Mouse (Mus musculus) embryonic facial prominence, embryonic 11.5 days (tissue): Measurements from ENCODE around the gene H1f0. TPM values are rescaled to one million over a fixed set of nuclear protein-coding genes. Genes with fewer than 3 reads are reported as not detected.

Experiments
- ATAC-seq: fragments of 200-750 bp; cut with Nextera tagmentation; replicated peaks from 2 replicates; pipeline ENCODE4 v1.8.0; 2017; ENCODE audit warnings: low read depth; ENCODE audit not compliant: insufficient number of reproducible peaks, low FRiP score, low TSS enrichment
- DNase-seq: peaks from one replicate; pipeline ENCODE4 v3.0.0-alpha.2; 2015; ENCODE audit warnings: low spot score
- H3K27ac ChIP-seq: fragments of 300-500 bp; sonication (generic); replicated peaks from 2 replicates; pipeline ENCODE4 v1.5.1; 2014; ENCODE audit warnings: mild to moderate bottlenecking, low read depth, low read length, control low read depth
- H3K27me3 ChIP-seq: fragments of 300-500 bp; sonication (generic); 2 replicates; pipeline ENCODE4 v1.6.1; 2014; ENCODE audit warnings: mild to moderate bottlenecking, low read length, moderate library complexity, mixed read lengths; ENCODE audit not compliant: control insufficient read depth, insufficient read depth
- H3K36me3 ChIP-seq: fragments of 300-500 bp; sonication (generic); replicated peaks from 2 replicates; pipeline ENCODE4 v1.6.1; 2014; ENCODE audit warnings: low read depth, mild to moderate bottlenecking, low read length, moderate library complexity, mixed read lengths; ENCODE audit not compliant: control insufficient read depth, insufficient read depth
- H3K4me1 ChIP-seq: fragments of 300-500 bp; sonication (generic); 2 replicates; pipeline ENCODE4 v1.6.1; 2014; ENCODE audit warnings: low read length, mixed read lengths; ENCODE audit not compliant: control insufficient read depth, insufficient read depth
- H3K4me2 ChIP-seq: fragments of 300-500 bp; sonication (generic); 2 replicates; pipeline ENCODE4 v1.6.1; 2014; ENCODE audit warnings: low read depth, mild to moderate bottlenecking, control low read depth, low read length, moderate library complexity
- H3K4me3 ChIP-seq: fragments of 300-500 bp; sonication (generic); 2 replicates; pipeline ENCODE4 v1.5.1; 2014; ENCODE audit warnings: low read depth, low read length, control low read depth
- H3K9ac ChIP-seq: fragments of 300-500 bp; sonication (generic); replicated peaks from 2 replicates; pipeline ENCODE4 v1.6.1; 2014; ENCODE audit warnings: mild to moderate bottlenecking, control low read depth, low read length
- H3K9me3 ChIP-seq: fragments of 300-500 bp; sonication (generic); replicated peaks from 2 replicates; pipeline ENCODE4 v1.6.1; 2016; ENCODE audit warnings: mild to moderate bottlenecking, low read length, inconsistent platforms, mixed read lengths; ENCODE audit not compliant: control insufficient read depth
- WGBS: fragments of 180-500 bp; shearing (Covaris S2); extraction: QIAGEN DNeasy Blood & Tissue Kit; methylation state at CpG from one replicate; pipeline ENCODE4 v1.1.7; 2014; 5-methylcytosine and 5-hydroxymethylcytosine counted together
- polyA plus RNA-seq: library from polyadenylated mRNA; unstranded; fragments of >200 nt; fragmentation: Nextera tagmentation; extraction: Ambion mirVana; gene quantifications from 2 replicates; pipeline ENCODE4 v1.2.1, GENCODE M21; 2014

The H1f0 gene
- polyA plus RNA-seq, 1 experiment from 2014 or later = 326 TPM

DNA sequence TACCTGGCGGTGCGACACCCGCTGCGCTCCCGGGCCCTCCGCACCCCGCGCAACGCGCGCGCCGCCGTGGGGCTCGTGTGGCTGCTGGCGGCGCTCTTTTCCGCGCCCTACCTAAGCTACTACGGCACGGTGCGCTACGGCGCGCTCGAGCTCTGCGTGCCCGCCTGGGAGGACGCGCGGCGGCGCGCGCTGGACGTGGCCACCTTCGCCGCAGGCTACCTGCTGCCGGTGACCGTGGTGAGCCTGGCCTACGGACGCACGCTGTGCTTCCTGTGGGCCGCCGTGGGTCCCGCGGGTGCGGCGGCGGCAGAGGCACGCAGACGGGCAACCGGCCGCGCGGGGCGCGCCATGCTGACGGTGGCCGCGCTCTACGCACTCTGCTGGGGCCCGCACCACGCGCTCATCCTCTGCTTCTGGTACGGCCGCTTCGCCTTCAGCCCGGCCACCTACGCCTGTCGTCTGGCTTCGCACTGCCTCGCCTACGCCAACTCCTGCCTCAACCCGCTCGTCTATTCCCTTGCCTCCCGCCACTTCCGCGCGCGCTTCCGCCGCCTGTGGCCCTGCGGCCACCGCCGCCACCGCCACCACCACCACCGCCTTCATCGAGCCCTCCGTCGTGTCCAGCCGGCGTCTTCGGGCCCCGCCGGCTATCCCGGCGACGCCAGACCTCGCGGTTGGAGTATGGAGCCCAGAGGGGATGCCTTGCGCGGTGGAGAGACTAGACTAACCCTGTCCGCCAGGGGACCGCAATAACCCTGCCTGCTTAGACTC lies 14.7 kb downstream of the H1f0 start:
- ATAC-seq (no peak), DNase-seq (peak; percentile 52)
- peak overlapping the region; percentile 55 for H3K4me3 ChIP-seq
- H3K9ac ChIP-seq = peak overlapping the region; percentile 55
- no peaks in the 10 kb centered on the region for H3K9me3 ChIP-seq
- peak overlapping the region; percentile 99 for H3K4me2 ChIP-seq
- WGBS = under 1% methylated on average over 82 of the region's 105 CpGs
- peaks cover 34% of the 10 kb centered on the region for H3K27me3 ChIP-seq
- H3K36me3 ChIP-seq = no peaks in the 10 kb centered on the region
- peaks cover 4% of the 10 kb centered on the region for H3K4me1 ChIP-seq
- no peak overlapping the region for H3K27ac ChIP-seq

DNA sequence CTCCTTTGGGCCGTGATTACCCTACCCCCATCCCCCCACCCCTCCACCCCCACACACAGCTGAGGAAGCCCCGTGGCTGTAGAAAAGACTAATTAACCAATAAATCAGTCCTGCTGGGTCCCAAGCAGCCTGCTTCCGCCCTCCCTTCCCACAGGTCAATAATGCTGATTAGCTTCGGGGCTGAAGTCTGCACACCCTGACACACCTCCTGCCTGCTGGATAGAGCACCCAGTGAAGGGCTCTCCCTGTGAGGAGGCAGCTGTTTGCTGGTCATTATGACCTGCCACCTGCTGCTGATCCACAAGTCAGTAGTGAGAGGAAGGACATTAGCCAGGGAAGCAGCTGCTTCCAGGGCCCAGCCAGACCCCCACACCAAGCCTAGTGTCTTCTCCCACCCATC lies 16.6 kb downstream of the H1f0 start:
- DNase-seq (no peak), ATAC-seq (0 out of 2 replicates have a peak, but pooled peaks have one; percentile 18)
- 11% methylated on average over 4 of the region's 4 CpGs for WGBS
- Histone ChIP-seq H3K9me3 (no peaks in the 10 kb centered on the region), H3K36me3 (no peaks in the 10 kb centered on the region), H3K9ac (no peak overlapping the region), H3K27me3 (peaks cover 34% of the 10 kb centered on the region), H3K27ac (no peak overlapping the region), H3K4me1 (peaks cover 4% of the 10 kb centered on the region), H3K4me2 (no peak overlapping the region), H3K4me3 (no peak overlapping the region)

DNA sequence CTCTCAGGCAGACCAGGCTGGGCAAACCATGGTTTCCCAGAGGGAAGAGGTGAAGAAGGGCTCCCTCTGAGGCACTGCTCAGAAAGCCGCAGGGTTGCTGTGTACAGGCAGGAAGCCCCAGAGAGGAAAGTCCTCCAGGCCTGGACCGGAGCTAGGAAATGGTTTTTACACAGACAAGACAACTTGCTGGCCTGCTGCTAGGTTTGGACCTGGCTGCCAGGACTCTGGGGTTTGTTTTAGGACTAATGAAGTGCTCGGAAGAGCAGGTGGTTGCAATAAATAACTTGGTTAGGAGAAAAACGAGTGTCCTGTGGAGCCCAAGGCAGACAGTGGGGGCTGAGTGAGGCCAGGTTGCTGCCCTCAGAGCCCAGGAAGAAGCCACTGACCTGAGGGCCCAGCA lies 19.9 kb downstream of the H1f0 start:
- peaks cover 9% of the 10 kb centered on the region for H3K27me3 ChIP-seq
- H3K4me2 ChIP-seq = no peak overlapping the region
- peaks cover 1% of the 10 kb centered on the region for H3K4me1 ChIP-seq
- no peak overlapping the region for H3K27ac ChIP-seq
- no peak overlapping the region for H3K9ac ChIP-seq
- DNase-seq (no peak), ATAC-seq (no peak)
- H3K4me3 ChIP-seq = no peak overlapping the region
- no peaks in the 10 kb centered on the region; the same call in 1 of the 2 replicates for H3K36me3 ChIP-seq
- 65% methylated on average over 4 of the region's 4 CpGs for WGBS
- H3K9me3 ChIP-seq = no peaks in the 10 kb centered on the region

DNA sequence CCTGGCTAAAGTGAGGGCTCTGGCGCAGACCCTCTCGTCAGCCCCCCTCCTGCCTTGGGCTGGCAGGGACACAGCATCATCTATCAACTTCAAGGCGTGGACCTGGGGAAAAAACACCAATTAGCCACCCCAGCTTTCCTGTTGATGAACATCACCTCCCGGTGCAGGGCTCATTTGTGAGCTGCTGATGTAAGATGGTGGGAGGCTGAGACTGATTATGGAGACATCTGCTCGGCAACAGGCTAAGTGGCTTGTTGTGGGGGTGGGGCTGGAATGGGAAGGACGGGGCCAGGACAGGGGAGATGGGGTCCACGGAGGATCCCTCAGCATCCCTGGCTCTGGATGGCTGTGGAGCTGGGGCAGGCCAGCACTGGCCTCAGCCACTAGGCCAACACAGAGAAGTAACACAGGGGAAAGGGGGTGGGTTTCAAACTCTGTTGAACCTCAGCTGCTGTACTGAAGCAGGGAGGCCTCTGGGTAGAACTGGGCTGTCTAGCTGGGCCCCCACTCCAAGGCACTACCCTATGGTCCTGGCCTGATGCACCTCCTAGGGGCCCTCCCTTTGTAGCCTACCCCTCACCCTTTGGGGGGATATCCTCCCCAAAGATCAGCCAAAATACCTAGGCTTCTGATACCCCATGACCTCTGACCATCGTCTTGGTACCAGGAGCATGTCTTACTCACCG lies 22.1 kb downstream of the H1f0 start:
- Histone ChIP-seq H3K27me3 (no peaks in the 10 kb centered on the region), H3K4me2 (no peak overlapping the region), H3K4me1 (no peaks in the 10 kb centered on the region), H3K9me3 (no peaks in the 10 kb centered on the region), H3K9ac (0 out of 2 replicates have a peak overlapping the region, but pooled peaks have one; percentile 4), H3K4me3 (no peak overlapping the region), H3K36me3 (peaks cover 8% of the 10 kb centered on the region), H3K27ac (no peak overlapping the region)
- WGBS = 66% methylated on average over 9 of the region's 9 CpGs
- no peak for DNase-seq
- ATAC-seq = peak; percentile 50; the same call in 1 of the 2 replicates

DNA sequence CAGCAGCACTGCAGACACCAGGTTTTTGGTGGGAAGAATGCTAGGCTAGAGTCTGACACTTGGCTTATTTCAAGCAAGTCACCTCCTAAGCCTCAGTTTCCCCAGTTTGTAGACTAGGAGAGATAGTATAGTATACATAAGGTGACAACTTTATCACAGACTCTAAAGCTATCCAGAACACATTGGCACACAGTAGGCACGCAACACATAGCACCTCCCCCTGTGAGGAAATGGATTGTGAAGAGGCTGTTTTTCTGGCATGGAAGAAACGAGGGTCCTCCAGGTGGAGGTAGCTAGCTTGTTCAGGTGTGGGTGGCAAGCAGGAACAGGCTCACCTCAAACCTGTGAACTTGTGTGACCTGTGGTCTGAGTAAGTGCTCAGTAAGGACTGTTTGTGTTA lies 22.7 kb downstream of the H1f0 start:
- Histone ChIP-seq H3K4me3 (no peak overlapping the region), H3K27me3 (no peaks in the 10 kb centered on the region), H3K9me3 (no peaks in the 10 kb centered on the region), H3K4me1 (no peaks in the 10 kb centered on the region), H3K36me3 (peaks cover 13% of the 10 kb centered on the region), H3K27ac (no peak overlapping the region), H3K9ac (no peak overlapping the region), H3K4me2 (no peak overlapping the region)
- no peak for ATAC-seq
- WGBS = 89% methylated on average over 2 of the region's 2 CpGs
- DNase-seq = no peak

DNA sequence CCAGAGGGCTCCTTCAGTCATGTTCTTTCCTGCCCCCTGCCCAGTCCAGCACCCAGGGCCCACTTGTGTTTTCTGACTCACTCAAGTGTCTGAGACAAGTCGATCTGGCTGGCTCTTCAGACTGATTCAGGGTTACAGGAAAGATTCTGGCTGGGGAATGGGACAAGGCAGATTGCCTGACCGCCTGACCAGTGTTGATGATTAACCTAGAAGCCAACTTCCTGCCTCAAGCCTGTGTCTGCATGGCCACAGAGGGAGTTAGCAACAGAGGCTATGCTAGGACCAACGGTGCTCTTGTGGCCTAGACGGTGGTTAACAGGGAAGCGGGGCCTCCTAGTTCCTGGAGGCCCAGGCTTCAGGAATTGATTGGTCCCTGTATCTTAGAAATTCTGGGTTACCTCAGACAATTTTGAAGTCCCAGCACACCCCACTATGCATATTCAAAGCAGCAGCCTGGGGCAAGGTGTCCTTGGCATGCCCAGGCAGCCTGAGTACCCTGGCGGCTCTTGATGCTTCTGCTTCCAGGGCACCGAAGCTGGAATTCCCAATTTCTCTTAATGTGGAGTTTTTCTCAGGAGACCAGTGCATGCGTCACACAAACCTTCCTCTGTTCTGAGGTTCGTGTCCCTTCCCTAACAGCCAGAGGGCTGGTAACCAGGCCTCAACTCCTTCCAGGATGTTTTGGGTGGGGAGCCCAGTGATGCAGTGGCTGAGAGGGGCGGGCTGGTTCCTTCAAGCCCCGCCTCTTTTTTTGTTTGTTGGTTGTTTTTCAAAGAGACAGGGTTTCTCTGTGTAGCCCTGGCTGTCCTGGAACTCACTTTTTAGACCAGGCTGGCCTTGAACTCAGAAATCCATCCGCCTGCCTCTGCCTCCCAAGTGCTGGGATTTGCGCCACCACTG lies 23.5 kb downstream of the H1f0 start:
- no peaks in the 10 kb centered on the region for H3K27me3 ChIP-seq
- ATAC-seq (no peak), DNase-seq (no peak)
- H3K27ac ChIP-seq = no peak overlapping the region
- H3K4me3 ChIP-seq = no peak overlapping the region
- peaks cover 13% of the 10 kb centered on the region for H3K36me3 ChIP-seq
- no peaks in the 10 kb centered on the region for H3K4me1 ChIP-seq
- no peaks in the 10 kb centered on the region for H3K9me3 ChIP-seq
- no peak overlapping the region for H3K4me2 ChIP-seq
- no peak overlapping the region for H3K9ac ChIP-seq
- WGBS = 73% methylated on average over 13 of the region's 13 CpGs

DNA sequence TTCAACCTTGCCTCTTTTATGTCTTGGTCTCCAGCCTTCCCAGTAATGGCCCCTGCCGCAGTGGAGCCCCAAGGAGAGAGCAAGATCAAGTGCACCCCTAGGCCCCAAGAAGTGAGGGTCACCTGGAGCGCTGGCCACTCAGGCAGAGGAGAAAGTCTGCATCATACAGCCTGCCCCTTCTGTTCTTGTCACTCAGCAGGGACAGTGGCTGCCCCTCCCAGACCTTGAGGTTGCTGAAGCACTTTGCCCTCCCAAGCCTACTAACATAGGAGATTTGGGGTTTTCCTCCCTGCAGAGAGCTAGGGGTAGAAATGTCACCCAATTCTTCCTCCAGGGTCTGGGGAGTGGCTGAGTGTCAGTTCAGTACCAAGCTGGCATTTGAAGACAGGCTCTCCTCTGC lies 24.1 kb downstream of the H1f0 start:
- no peak overlapping the region for H3K9ac ChIP-seq
- no peak for DNase-seq
- ATAC-seq = no peak
- no peak overlapping the region for H3K4me3 ChIP-seq
- H3K4me1 ChIP-seq = no peaks in the 10 kb centered on the region
- no peaks in the 10 kb centered on the region for H3K9me3 ChIP-seq
- H3K27ac ChIP-seq = no peak overlapping the region
- peaks cover 13% of the 10 kb centered on the region for H3K36me3 ChIP-seq
- no peaks in the 10 kb centered on the region for H3K27me3 ChIP-seq
- H3K4me2 ChIP-seq = no peak overlapping the region
- 82% methylated on average over 2 of the region's 2 CpGs for WGBS
